Mouse (Mus musculus): ENCODE data around the gene Gtf2ird1.
"Not testable (repeated sequence)": the region's sequence is repeated elsewhere in the genome, so short reads cannot be mapped to it uniquely, and the experiment has no call there.

The Gtf2ird1 gene

GRCm38 (mm10) chr5:134343530-134343929, 113.0 kb downstream of the Gtf2ird1 start:
- not testable (repeated sequence) for DNase-seq (ENCODE audit: low spot score)

- DNase-seq (ENCODE audit: low spot score) = no peak
These were observed 113.9 kb downstream of the Gtf2ird1 start for GRCm38 (mm10) chr5:134342503-134343205.

GRCm38 (mm10) chr5:134341721-134342120, 114.8 kb downstream of the Gtf2ird1 start:
- DNase-seq (ENCODE audit: low spot score) = no peak

- DNase-seq (ENCODE audit: low spot score) = no peak
These were observed 115.2 kb downstream of the Gtf2ird1 start for GRCm38 (mm10) chr5:134341321-134341720.

DNA sequence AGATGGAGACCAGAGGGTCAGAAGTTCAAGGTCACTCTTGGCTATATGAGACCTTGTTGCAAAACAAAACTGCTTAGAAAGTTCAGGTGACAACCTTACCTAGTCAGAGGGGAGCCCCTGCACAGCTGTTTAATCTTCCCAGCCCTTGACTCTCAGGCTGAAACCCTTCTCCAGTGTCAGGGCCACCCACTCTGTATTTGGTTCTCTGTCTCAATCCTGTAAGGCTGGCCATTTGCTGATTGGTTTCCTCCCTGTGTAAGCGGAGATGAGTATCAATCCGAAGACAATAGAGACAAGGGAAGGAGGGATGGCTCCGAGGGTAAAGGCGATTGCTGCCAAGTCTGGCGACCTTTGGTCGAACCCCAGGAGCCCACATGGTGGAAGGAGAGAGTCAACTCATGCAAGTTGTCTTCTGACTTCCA, 116.4 kb downstream of the Gtf2ird1 start:
- DNase-seq (ENCODE audit: low spot score) = no peak

- not testable (repeated sequence) for DNase-seq (ENCODE audit: low spot score)
These were observed 119.5 kb downstream of the Gtf2ird1 start for GRCm38 (mm10) chr5:134337012-134337411.

- DNase-seq (ENCODE audit: low spot score) = peak; percentile 39
These were observed 123.8 kb downstream of the Gtf2ird1 start for GRCm38 (mm10) chr5:134332743-134333142.

GRCm38 (mm10) chr5:134330082-134330481, 126.4 kb downstream of the Gtf2ird1 start:
- DNase-seq (ENCODE audit: low spot score) = no peak

DNA sequence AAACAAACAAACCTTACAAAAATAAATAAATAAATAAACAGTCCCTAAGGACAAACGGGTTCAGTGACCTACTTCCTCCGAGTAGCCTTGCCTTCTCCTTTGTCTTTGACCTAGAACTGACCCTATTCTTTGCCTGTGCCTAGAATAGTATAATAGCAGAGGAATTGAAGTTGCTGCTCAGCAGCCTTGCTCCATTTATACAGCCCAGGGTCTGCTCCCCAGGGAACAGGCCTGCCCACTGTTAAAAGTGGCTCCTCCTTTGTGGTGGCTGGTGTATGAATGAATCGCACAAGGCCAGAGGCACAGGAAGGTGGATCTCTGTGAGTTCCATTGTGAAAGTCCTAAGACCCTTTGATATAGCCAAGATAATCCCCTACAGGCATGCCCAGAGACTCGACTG, 127.2 kb downstream of the Gtf2ird1 start:
- DNase-seq (ENCODE audit: low spot score) = no peak

GRCm38 (mm10) chr5:134328482-134329001, 128.0 kb downstream of the Gtf2ird1 start:
- no peak for DNase-seq (ENCODE audit: low spot score)

DNA sequence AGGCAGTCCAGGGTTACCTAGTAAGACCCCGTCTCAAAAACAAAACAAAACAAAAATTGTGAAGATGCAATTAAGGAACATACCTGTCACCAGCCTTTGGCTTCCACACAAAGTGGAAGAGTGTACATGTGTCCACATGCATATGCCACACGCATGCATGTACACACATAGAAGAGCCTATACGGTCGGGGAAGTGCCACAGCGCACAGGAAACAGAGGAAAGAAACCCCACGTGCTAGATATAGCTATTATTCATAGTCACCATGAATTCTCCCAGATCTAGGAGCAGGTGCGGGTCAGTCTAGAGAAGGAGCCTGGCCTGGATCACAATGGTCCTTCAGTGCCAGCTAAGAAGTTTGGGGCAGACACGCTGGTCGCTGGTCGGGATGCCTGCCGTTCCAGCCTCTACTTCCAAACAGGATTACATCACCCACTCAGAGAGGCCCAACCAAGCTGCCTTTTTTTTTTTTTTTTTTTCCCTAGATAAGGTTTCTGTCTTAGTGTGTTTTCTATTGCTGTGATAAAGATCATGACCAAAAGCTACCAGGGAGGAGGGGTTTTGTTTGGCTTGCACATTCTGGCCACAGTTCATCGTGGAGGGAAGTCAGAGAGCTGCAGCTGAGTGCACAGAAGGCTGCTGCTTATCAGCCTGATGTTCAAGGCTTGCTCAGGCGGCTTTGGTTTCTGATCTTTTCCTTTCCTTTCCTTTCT, 130.5 kb downstream of the Gtf2ird1 start:
- no peak for DNase-seq (ENCODE audit: low spot score)

DNA sequence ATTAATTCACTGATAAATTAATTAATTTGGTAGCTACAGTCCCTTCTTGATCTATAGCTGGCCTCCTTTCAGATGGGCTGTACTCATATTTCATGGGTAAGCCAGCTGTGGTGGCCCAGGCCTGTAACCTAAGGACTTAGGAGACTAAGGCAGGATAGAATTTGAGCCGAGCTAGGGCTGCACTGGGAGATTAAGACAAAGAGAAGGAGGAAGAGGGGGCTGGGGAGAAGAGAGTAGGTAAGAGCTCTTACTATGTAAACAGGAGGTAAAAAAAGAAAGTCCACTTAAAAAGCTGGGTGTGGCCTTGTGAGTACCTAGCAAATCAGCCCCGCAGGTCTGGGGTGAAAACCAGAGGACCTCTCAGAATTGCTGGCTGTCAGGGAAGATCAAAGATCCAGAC, 132.6 kb downstream of the Gtf2ird1 start:
- no peak for DNase-seq (ENCODE audit: low spot score)

- no peak for DNase-seq (ENCODE audit: low spot score)
These were observed 133.2 kb downstream of the Gtf2ird1 start for GRCm38 (mm10) chr5:134323311-134323710.

DNA sequence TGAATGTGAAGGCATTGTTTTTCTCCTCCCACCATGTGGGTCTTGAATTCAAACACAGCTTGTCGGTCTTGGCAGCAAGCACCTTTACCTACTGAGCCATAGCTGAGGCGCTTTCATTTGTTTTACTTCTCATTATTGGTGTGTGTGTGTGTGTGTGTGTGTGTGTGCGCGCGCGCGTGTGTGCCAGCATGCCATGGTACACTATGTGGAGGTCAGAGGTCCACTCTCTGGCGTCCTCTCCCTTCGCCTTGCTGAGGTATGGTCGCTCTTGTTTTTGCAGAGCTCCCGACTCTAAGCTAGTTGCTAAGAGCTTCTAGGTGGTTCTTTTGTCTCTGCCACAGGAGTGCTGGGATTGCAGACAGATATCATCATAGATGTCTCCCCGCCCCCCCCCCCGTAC, 134.2 kb downstream of the Gtf2ird1 start:
- DNase-seq (ENCODE audit: low spot score) = no peak

DNA sequence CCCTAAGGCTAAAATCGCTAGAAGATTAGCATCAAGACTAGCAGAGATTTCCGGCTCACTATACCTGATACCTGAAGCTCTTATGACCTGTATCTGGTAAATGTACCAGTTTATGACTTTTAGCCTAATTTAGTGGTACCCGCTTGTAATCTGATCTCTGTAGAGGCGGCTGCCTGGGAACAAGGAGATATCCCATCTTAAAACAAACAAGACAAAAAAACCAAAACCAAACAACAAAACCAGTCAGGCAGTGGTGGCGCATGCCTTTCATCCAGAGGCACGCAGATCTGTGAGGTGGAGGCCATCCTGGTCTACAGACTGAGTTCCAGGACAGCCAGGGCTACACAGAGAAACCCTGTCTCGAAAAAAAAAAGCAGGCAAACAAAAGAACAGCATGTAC, 134.8 kb downstream of the Gtf2ird1 start:
- DNase-seq (ENCODE audit: low spot score) = no peak

- DNase-seq (ENCODE audit: low spot score) = no peak
These were observed 137.6 kb downstream of the Gtf2ird1 start for GRCm38 (mm10) chr5:134318903-134319302.

- peak; percentile 72 for DNase-seq (ENCODE audit: low spot score)
These were observed 139.8 kb downstream of the Gtf2ird1 start for GRCm38 (mm10) chr5:134316721-134317120.

DNA sequence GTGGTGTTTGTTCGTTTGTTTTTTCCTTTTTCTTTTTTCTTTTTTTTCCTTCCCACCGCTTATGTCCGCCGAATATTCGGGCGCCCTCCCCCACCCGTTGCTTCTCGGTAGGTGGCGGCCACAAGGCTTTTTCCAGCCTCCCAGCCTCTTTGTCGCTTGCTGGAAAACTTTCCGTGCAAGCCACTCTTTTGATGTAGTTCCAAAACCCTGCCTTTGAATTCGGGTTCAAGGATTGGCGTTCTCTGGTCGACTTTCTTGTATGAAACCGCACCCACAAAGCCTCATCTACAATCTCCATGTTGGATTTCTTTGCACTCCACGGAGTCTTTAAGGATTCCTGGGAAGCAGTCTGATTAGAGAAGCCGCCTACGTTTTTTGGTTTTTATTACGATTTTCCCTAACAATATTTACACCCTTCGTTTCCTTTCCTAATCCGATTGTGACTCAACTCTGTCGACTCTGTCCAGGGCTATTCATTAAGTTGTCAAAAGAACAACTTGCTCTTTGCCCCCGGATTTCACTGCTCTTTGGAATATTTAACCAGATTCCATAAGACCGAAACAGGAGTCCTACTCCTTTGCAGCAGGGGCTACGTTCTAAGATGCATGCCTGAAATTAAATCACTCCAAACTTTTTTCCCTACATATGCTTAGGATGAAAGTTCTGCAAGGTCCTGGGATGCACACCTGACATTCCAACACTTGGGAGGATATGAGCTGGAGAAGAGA, 140.7 kb downstream of the Gtf2ird1 start:
- DNase-seq (ENCODE audit: low spot score) = peak; percentile 46

DNA sequence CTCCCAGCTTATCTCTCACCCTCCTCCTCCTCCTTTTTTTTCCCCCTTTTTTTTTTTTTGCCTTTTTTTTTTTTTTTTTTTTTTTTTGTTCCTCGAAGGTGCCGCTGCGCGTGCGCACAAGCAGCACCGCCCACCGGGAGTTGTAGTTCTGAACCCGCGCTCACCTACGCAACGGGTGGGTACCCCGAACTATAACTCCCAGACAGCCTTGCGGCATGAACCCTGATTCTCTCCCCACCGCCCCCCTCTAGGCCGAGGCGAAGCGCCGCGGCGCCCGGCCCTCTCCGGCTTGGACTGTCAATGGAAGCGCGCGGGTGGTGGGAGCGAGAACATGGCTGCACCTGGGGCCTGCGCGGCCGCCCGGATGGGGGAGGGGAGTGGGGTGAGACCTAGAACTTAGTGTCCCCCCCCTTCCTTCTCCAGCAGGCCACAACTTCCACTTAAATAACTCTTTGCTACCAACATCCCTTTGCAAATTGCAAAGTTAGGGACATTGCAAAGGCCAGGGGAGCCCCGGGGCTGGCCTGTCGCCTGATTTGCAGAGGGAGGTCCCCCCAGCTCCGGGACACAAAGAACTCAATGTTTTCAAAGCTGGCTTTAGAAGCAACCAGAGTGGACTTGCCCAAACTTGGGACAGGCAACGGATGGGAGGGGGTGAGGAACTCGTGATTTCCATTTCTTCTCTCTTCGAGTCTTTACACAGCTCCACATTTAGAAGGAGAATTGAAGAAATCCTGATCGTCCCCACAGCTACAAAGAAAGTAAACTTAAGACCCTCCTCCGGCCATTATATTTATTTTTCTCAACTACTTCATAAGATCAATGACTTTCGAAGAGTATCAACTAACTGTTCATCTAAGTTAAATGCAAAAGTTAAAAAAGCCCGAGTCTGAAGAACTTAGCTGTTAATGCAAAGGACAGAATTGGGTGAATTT, 141.6 kb downstream of the Gtf2ird1 start, which contains the start of gene Gtf2i:
Gene Gtf2i, minus strand, starts transcription at position 73 of the 935 bp plus-strand sequence.
- peak; percentile 96 for DNase-seq (ENCODE audit: low spot score)

DNA sequence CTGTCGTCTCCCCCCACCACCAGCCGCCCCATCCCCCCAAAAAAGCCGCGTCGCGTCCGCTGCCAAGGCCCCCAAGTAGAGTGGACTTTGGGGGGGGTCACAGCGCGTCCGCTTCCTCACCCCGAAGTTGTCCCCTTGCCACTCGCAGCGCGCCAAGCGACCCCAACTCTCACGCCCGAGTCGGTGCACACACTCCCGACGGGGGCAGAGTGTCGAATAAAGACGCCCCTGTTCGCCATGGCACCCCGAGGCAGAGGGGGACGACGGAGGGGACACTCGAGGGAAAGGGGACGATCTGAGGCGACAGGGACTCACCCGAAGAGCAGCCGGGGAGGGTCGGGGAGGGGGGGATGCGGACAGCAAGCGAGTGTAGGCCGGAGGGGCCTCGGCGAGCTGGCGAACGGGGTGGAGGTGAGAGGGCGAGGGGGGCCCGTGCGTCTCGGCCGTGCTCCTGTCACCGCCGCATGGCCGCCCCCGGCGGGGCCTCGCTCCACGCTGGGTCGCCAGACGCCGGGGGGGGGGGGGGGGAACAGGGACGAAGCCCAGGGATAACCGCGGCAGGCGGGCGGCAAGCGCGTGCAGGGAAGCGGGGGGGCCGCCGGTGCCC, 142.3 kb downstream of the Gtf2ird1 start:
- peak; percentile 75 for DNase-seq (ENCODE audit: low spot score)
